Mouse (Mus musculus) lung, postnatal 0 days (tissue): ENCODE data around the gene Gm9602. TPM values are rescaled to one million over a fixed set of nuclear protein-coding genes. Genes with fewer than 3 reads are reported as not detected.
"Not testable (repeated sequence)": the region's sequence is repeated elsewhere in the genome, so short reads cannot be mapped to it uniquely, and the experiment has no call there.

Experiments
- ATAC-seq: fragments of 200-750 bp; cut with Nextera tagmentation; 2 replicates; pipeline ENCODE4 v1.8.0; 2017; ENCODE audit warnings: moderate library complexity
- DNase-seq: peaks from one replicate; pipeline ENCODE4 v3.0.0-alpha.2; 2016; ENCODE audit warnings: low spot score
- H3K27ac ChIP-seq: fragments of 300-500 bp; sonication (generic); 2 replicates; pipeline ENCODE4 v1.5.1; 2014; ENCODE audit warnings: antibody characterized with exemption, mild to moderate bottlenecking, low read length, mixed read lengths
- H3K27me3 ChIP-seq: fragments of 300-500 bp; sonication (generic); replicated peaks from 2 replicates; pipeline ENCODE4 v1.6.1; 2014; ENCODE audit warnings: low read length, mixed read lengths; ENCODE audit not compliant: insufficient read depth
- H3K36me3 ChIP-seq: fragments of 300-500 bp; sonication (generic); 2 replicates; pipeline ENCODE4 v1.6.1; 2014; ENCODE audit warnings: low read length, mixed read lengths; ENCODE audit not compliant: insufficient read depth
- H3K4me1 ChIP-seq: fragments of 300-500 bp; sonication (generic); 2 replicates; pipeline ENCODE4 v1.6.1; 2014; ENCODE audit warnings: antibody characterized with exemption, low read depth, low read length, mixed read lengths; ENCODE audit not compliant: insufficient read depth
- H3K4me2 ChIP-seq: fragments of 300-500 bp; sonication (generic); replicated peaks from 2 replicates; pipeline ENCODE4 v1.6.1; 2014; ENCODE audit warnings: low read depth, mild to moderate bottlenecking, low read length, moderate library complexity, mixed read lengths
- H3K4me3 ChIP-seq: fragments of 300-500 bp; sonication (generic); 2 replicates; pipeline ENCODE4 v1.5.1; 2014; ENCODE audit warnings: low read depth, low read length
- H3K9ac ChIP-seq: fragments of 300-500 bp; sonication (generic); replicated peaks from 2 replicates; pipeline ENCODE4 v1.6.1; 2014; ENCODE audit warnings: low read depth, mild to moderate bottlenecking
- H3K9me3 ChIP-seq: fragments of 300-500 bp; sonication (generic); 2 replicates; pipeline ENCODE4 v1.6.1; 2016; ENCODE audit warnings: low read length, mixed read lengths
- WGBS: fragments of 180-500 bp; shearing (Covaris S2); extraction: QIAGEN DNeasy Blood & Tissue Kit; methylation state at CpG from one replicate; pipeline ENCODE4 v1.1.7; 2014; 5-methylcytosine and 5-hydroxymethylcytosine counted together
- polyA plus RNA-seq: library from polyadenylated mRNA; unstranded; fragments of >200 nt; fragmentation: Nextera tagmentation; extraction: Ambion mirVana; gene quantifications from 2 replicates; pipeline ENCODE4 v1.2.1, GENCODE M21; 2015

The Gm9602 gene
- polyA plus RNA-seq, result not detected in 2 replicates

GRCm38 (mm10) chr14:4776037-4776436 is at the start of gene Gm9602:
Gene Gm9602, plus strand, starts transcription at chr14:4776337.
- not testable (repeated sequence) for H3K4me1 ChIP-seq, H3K36me3 ChIP-seq, DNase-seq, H3K4me3 ChIP-seq, H3K4me2 ChIP-seq, H3K9ac ChIP-seq, H3K27me3 ChIP-seq, H3K9me3 ChIP-seq, H3K27ac ChIP-seq, ATAC-seq
- WGBS, result no CpG with 5 or more reads among the region's 2 CpGs

GRCm38 (mm10) chr14:4806421-4806820 is 30.3 kb downstream of the Gm9602 start:
- not testable (repeated sequence) for H3K9me3 ChIP-seq, H3K27ac ChIP-seq, H3K4me3 ChIP-seq, H3K27me3 ChIP-seq, ATAC-seq, DNase-seq, H3K4me1 ChIP-seq, H3K36me3 ChIP-seq, H3K4me2 ChIP-seq, H3K9ac ChIP-seq
- WGBS, result 70% methylated on average over 6 of the region's 6 CpGs

- ATAC-seq, H3K4me1 ChIP-seq, H3K4me3 ChIP-seq, DNase-seq, H3K9ac ChIP-seq, H3K36me3 ChIP-seq, H3K27me3 ChIP-seq, H3K27ac ChIP-seq, H3K4me2 ChIP-seq, H3K9me3 ChIP-seq: not testable (repeated sequence)
- 68% methylated on average over 4 of the region's 7 CpGs for WGBS
Observed at GRCm38 (mm10) chr14:4821950-4822349, 45.8 kb downstream of the Gm9602 start.

Other genes starting within 250 kb of the Gm9602 start
- not detected in 2 replicates for gene Gm3047, start 220.9 kb upstream of the Gm9602 start, polyA plus RNA-seq
- not detected in 2 replicates for gene Gm8159, start 144.0 kb upstream of the Gm9602 start, polyA plus RNA-seq
- gene Gm3239, start 112.1 kb upstream of the Gm9602 start, polyA plus RNA-seq, result not detected in 2 replicates
- not detected in 2 replicates for gene Gm7876, start 67.1 kb upstream of the Gm9602 start, polyA plus RNA-seq
- gene Gm3252, start 49.6 kb upstream of the Gm9602 start, polyA plus RNA-seq, result 0.14 TPM in 1 of 2 replicates, not detected in the other
- gene Gm3269, start 61.8 kb downstream of the Gm9602 start, polyA plus RNA-seq, result not detected in 2 replicates
- gene Gm3264, start 79.2 kb downstream of the Gm9602 start, polyA plus RNA-seq, result 0.23 TPM in 1 of 2 replicates, not detected in the other
- not detected in 2 replicates for gene Gm3278, start 116.1 kb downstream of the Gm9602 start, polyA plus RNA-seq
- gene Gm8297, start 207.6 kb downstream of the Gm9602 start, polyA plus RNA-seq, result not detected in 2 replicates
- gene Gm3298, start 239.6 kb downstream of the Gm9602 start, polyA plus RNA-seq, result not detected in 2 replicates